Mouse (Mus musculus) embryonic facial prominence, embryonic 14.5 days (tissue): ENCODE data around the gene Synj2bp. TPM values are rescaled to one million over a fixed set of nuclear protein-coding genes. Genes with fewer than 3 reads are reported as not detected.
A peak's percentile ranks its signal among the peaks of the same experiment; 100 is the strongest.
"Not testable (repeated sequence)": the region's sequence is repeated elsewhere in the genome, so short reads cannot be mapped to it uniquely, and the experiment has no call there.

Experiments used
- ATAC-seq: fragments of 200-750 bp; cut with Nextera tagmentation; 2 replicates; pipeline ENCODE4 v1.8.0; 2017; ENCODE audit warnings: low read depth, moderate number of reproducible peaks, moderate TSS enrichment
- DNase-seq: peaks from one replicate; pipeline ENCODE4 v3.0.0-alpha.2; 2015; ENCODE audit warnings: low spot score
- H3K27ac ChIP-seq: fragments of 300-500 bp; sonication (generic); replicated peaks from 2 replicates; pipeline ENCODE4 v1.5.1; 2014; ENCODE audit warnings: low read depth, mild to moderate bottlenecking, low read length, moderate library complexity
- H3K27me3 ChIP-seq: fragments of 300-500 bp; sonication (generic); replicated peaks from 2 replicates; pipeline ENCODE4 v1.6.1; 2014; ENCODE audit warnings: low read length; ENCODE audit not compliant: control insufficient read depth, insufficient read depth
- H3K36me3 ChIP-seq: fragments of 300-500 bp; sonication (generic); 2 replicates; pipeline ENCODE4 v1.6.1; 2014; ENCODE audit warnings: low read length, mixed read lengths; ENCODE audit not compliant: control insufficient read depth, insufficient read depth
- H3K4me1 ChIP-seq: fragments of 300-500 bp; sonication (generic); 2 replicates; pipeline ENCODE4 v1.6.1; 2014; ENCODE audit warnings: antibody characterized with exemption, low read length; ENCODE audit not compliant: control insufficient read depth, insufficient read depth
- H3K4me2 ChIP-seq: fragments of 300-500 bp; sonication (generic); 2 replicates; pipeline ENCODE4 v1.6.1; 2014; ENCODE audit warnings: low read depth, mild to moderate bottlenecking, low read length, moderate library complexity, mixed read lengths
- H3K4me3 ChIP-seq: fragments of 300-500 bp; sonication (generic); 2 replicates; pipeline ENCODE4 v1.5.1; 2014; ENCODE audit warnings: low read depth, mild to moderate bottlenecking, low read length
- H3K9ac ChIP-seq: fragments of 300-500 bp; sonication (generic); 2 replicates; pipeline ENCODE4 v1.6.1; 2014; ENCODE audit warnings: low read depth, mild to moderate bottlenecking, low read length, moderate library complexity, mixed read lengths
- H3K9me3 ChIP-seq: fragments of 300-500 bp; sonication (generic); 2 replicates; pipeline ENCODE4 v1.6.1; 2016; ENCODE audit warnings: low read length; ENCODE audit not compliant: control insufficient read depth
- WGBS: fragments of 180-500 bp; shearing (Covaris S2); extraction: QIAGEN DNeasy Blood & Tissue Kit; methylation state at CpG from one replicate; pipeline ENCODE4 v1.1.7; 2014; 5-methylcytosine and 5-hydroxymethylcytosine counted together
- polyA plus RNA-seq: library from polyadenylated mRNA; unstranded; fragments of >200 nt; fragmentation: Nextera tagmentation; extraction: Ambion mirVana; gene quantifications from 2 replicates; pipeline ENCODE4 v1.2.1, GENCODE M21; 2014

The Synj2bp gene
- 29.1 and 30.8 TPM in 2 replicates for polyA plus RNA-seq

DNA sequence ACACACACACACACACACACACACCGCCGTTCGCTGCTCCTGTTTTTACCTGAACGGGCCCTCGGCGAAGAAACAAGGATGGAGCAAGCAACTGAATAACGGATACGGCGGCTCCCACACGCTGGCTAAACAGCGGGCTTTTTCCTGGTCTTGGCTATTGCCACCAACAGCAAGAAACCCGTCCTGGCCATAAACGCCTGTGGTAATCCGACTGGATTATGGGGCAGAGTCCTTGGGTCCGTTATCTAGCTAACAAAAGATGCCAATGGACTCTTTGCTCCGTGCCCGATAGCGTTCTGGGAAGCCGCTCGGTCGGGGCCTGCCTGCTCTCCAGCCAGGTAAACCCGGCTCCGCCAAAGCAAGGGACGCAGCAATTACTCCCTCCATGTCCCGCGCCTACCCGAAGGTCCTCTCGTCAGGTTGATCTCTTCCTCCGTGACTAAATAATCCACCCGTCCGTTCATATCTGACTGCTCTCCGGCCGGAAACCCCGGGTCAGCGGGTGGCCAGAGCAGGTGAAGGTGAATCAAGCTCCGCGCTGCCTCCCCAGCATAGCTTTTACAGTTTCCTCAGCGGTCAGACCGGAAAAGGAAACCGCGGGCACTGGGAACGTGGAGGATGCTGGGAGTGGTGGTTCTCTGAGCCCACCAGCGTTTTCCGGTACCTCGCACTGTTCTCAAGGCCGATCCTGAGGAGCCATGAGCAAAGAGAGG, at the start of gene Synj2bp, which contains the start of gene Gm20498:
Gene Synj2bp (minus strand): TSS at position 596 of the 713 bp plus-strand sequence.
Gene Gm20498 (minus strand): TSS at position 590 of the 713 bp plus-strand sequence.
- Histone ChIP-seq H3K27me3 (no peaks in the 10 kb centered on the region), H3K27ac (peak within 1 kb of the TSS; percentile 67; the same call in 1 of the 2 replicates), H3K4me3 (peak within 1 kb of the TSS; percentile 85), H3K36me3 (no peaks in the 10 kb centered on the region), H3K4me2 (peak within 1 kb of the TSS; percentile 69), H3K9ac (peak within 1 kb of the TSS; percentile 85), H3K9me3 (no peaks in the 10 kb centered on the region), H3K4me1 (peaks cover 10% of the 10 kb centered on the region)
- ATAC-seq: peak; percentile 97
- DNase-seq: peak; percentile 93
- under 1% methylated on average over 37 of the region's 46 CpGs for WGBS

DNA sequence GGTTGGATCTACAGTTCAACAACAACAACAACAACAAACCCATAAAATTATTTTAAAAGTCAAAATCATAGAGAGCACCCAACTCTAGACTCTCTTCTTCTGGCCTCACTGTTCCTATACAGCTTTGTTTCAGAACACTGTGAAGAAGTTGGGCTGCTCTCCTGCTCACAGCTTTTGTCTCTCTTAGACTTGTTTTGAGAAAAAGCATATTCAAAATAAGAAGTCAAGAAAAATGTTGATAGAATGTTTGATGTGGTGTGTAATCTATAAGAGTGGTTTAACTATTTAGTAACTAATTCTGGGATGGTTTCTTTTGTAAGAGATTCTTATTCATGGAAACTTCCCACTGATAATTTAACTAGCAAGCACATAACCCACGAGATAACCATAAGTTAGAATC, 35.7 kb upstream of the Synj2bp start, which contains the start of gene Adam21:
Gene Adam21 (minus strand): TSS at position 101 of the 400 bp plus-strand sequence.
- WGBS: 94% methylated on average over 1 of the region's 1 CpGs
- H3K36me3 ChIP-seq: peaks cover 19% of the 10 kb centered on the region
- DNase-seq: no peak
- no peak within 1 kb of the TSS for H3K4me3 ChIP-seq
- H3K27ac ChIP-seq: no peak within 1 kb of the TSS
- H3K27me3 ChIP-seq: no peaks in the 10 kb centered on the region
- no peaks in the 10 kb centered on the region for H3K9me3 ChIP-seq
- no peak within 1 kb of the TSS for H3K9ac ChIP-seq
- no peak within 1 kb of the TSS for H3K4me2 ChIP-seq
- H3K4me1 ChIP-seq: no peaks in the 10 kb centered on the region
- ATAC-seq: no peak

GRCm38 (mm10) chr12:81567931-81568330, 35.2 kb upstream of the Synj2bp start:
- H3K4me2 ChIP-seq: no peak overlapping the region
- no peak overlapping the region for H3K4me3 ChIP-seq
- no peak overlapping the region for H3K9ac ChIP-seq
- H3K9me3 ChIP-seq: no peaks in the 10 kb centered on the region
- H3K27ac ChIP-seq: no peak overlapping the region
- ATAC-seq: no peak
- WGBS: 90% methylated on average over 5 of the region's 5 CpGs
- H3K27me3 ChIP-seq: no peaks in the 10 kb centered on the region
- peaks cover 16% of the 10 kb centered on the region for H3K36me3 ChIP-seq
- DNase-seq: no peak
- no peaks in the 10 kb centered on the region for H3K4me1 ChIP-seq

- Histone ChIP-seq H3K9me3 (no peaks in the 10 kb centered on the region), H3K27me3 (no peaks in the 10 kb centered on the region), H3K9ac (no peak overlapping the region), H3K4me1 (no peaks in the 10 kb centered on the region), H3K36me3 (no peaks in the 10 kb centered on the region), H3K27ac (no peak overlapping the region), H3K4me3 (no peak overlapping the region), H3K4me2 (no peak overlapping the region)
- no peak for ATAC-seq
- 93% methylated on average over 3 of the region's 3 CpGs for WGBS
- no peak for DNase-seq
Observed at GRCm38 (mm10) chr12:81564173-81564572, 31.5 kb upstream of the Synj2bp start.

DNA sequence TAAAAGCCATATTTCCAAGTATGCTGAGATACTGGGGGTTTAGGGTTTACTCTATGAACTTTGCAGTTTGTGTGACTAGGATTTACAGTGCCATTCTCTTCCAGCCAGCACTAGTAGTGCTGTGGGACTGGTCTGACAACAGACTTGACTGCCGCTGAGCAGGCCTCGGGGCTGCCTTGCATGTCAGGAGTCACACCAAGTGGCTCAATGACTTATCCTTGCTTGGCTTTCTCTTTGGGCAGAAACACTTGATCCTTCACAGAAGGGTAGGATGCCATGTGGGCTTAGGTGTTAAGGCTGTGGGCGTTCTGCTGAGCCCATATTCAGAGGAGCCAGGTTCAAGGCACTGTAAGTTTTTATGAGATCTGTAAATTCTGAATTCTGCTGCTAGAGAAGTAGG, 16.6 kb upstream of the Synj2bp start:
- Histone ChIP-seq H3K9me3 (no peaks in the 10 kb centered on the region), H3K4me1 (no peaks in the 10 kb centered on the region), H3K4me3 (no peak overlapping the region), H3K27ac (no peak overlapping the region), H3K27me3 (no peaks in the 10 kb centered on the region), H3K9ac (no peak overlapping the region), H3K4me2 (no peak overlapping the region), H3K36me3 (no peaks in the 10 kb centered on the region)
- DNase-seq: no peak
- WGBS: 81% methylated on average over 3 of the region's 3 CpGs
- no peak for ATAC-seq

- no peak for DNase-seq
- Histone ChIP-seq H3K9me3 (no peaks in the 10 kb centered on the region), H3K36me3 (no peaks in the 10 kb centered on the region), H3K4me3 (no peak overlapping the region), H3K27me3 (no peaks in the 10 kb centered on the region), H3K9ac (no peak overlapping the region), H3K4me1 (no peaks in the 10 kb centered on the region), H3K4me2 (no peak overlapping the region), H3K27ac (no peak overlapping the region)
- 73% methylated on average over 4 of the region's 4 CpGs for WGBS
- no peak for ATAC-seq
Observed at GRCm38 (mm10) chr12:81547163-81547562, 14.5 kb upstream of the Synj2bp start.

- ATAC-seq: no peak
- peak overlapping the region; percentile 69 for H3K4me2 ChIP-seq
- peak overlapping the region; percentile 85 for H3K4me3 ChIP-seq
- WGBS: 31% methylated on average over 4 of the region's 4 CpGs
- H3K27ac ChIP-seq: peak overlapping the region; percentile 67; the same call in 1 of the 2 replicates
- peaks cover 10% of the 10 kb centered on the region for H3K4me1 ChIP-seq
- H3K27me3 ChIP-seq: no peaks in the 10 kb centered on the region
- DNase-seq: no peak
- H3K9ac ChIP-seq: peak overlapping the region; percentile 85
- H3K9me3 ChIP-seq: no peaks in the 10 kb centered on the region
- H3K36me3 ChIP-seq: no peaks in the 10 kb centered on the region
Observed at GRCm38 (mm10) chr12:81533029-81533419, 313 bp upstream of the Synj2bp start.

GRCm38 (mm10) chr12:81530587-81530986, 2.1 kb downstream of the Synj2bp start:
- H3K27me3 ChIP-seq, H3K36me3 ChIP-seq, H3K9me3 ChIP-seq, H3K27ac ChIP-seq, ATAC-seq, DNase-seq, H3K4me2 ChIP-seq, H3K4me3 ChIP-seq, H3K4me1 ChIP-seq, H3K9ac ChIP-seq: not testable (repeated sequence)
- WGBS: 83% methylated on average over 4 of the region's 8 CpGs

GRCm38 (mm10) chr12:81496906-81497305, 35.8 kb downstream of the Synj2bp start:
- DNase-seq, H3K9me3 ChIP-seq, ATAC-seq, H3K27ac ChIP-seq, H3K9ac ChIP-seq, H3K4me3 ChIP-seq, H3K4me1 ChIP-seq, H3K27me3 ChIP-seq, H3K4me2 ChIP-seq, H3K36me3 ChIP-seq: not testable (repeated sequence)
- WGBS: 99% methylated on average over 9 of the region's 9 CpGs
